Comparison of ENCODE assay signal across 34 mouse cellular contexts in the genomic region with DNA sequence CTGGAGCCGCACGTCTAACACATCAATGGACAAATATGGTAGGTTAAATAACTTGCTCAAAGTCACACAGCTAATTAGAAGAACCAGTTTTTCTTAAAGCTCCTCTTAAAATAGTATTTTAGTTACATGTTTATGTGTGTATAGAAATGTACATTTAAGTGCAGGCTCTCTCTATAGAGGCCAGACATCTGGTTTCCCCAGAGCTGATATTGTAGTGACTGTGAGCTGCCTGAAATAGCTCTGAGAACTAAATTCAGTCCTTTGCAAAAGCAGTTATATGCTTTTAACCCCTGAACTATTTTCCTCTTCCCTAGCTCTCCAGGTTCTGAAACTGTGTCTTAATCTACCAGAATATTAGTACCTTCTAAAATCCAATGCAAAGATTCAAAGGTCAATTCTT. TPM values are rescaled to one million over a fixed set of nuclear protein-coding genes. Genes with fewer than 3 reads are reported as not detected.
"Had no signal": no experiment of that assay in that cellular context is flagged by ENCODE, and none has a peak within 500 bp of the region (broad histone marks: within the 10 kb centered on the region; RNA-seq: fewer than 3 reads in every experiment).

No protein-coding gene starts in this region.

- H3K9me3 ChIP-seq: heart, embryonic 13.5 days; heart, embryonic 15.5 days; hindbrain, embryonic 13.5 days; intestine, embryonic 15.5 days; limb, embryonic 10.5 days; limb, embryonic 12.5 days; liver, embryonic 13.5 days; liver, embryonic 15.5 days had no signal

- DNase-seq: gastrocnemius, postnatal 14 days; gastrocnemius, postnatal 36 days; heart, adult 11 months; heart, adult 2 months; heart, postnatal 14 days; heart, postnatal 36 days; kidney, adult 18-20 months; kidney, adult 8-10 months; kidney, postnatal 10 days; kidney, postnatal 25 days; kidney, postnatal 4 days; liver; liver, embryonic 13.5 days had no signal

- H3K27me3 ChIP-seq: heart, embryonic 13.5 days; heart, embryonic 15.5 days; hindbrain, embryonic 13.5 days; intestine, embryonic 15.5 days; limb, embryonic 12.5 days; liver, embryonic 13.5 days; liver, embryonic 15.5 days had no signal

- H3K4me2 ChIP-seq: heart, embryonic 11.5 days; heart, embryonic 13.5 days; heart, embryonic 15.5 days; hindbrain, embryonic 13.5 days; intestine, embryonic 15.5 days; limb, embryonic 12.5 days; liver, embryonic 11.5 days; liver, embryonic 13.5 days; liver, embryonic 15.5 days had no signal

- H3K27ac ChIP-seq: heart, adult 2 months; heart, embryonic 13.5 days; heart, embryonic 15.5 days; hindbrain, embryonic 13.5 days; intestine, embryonic 15.5 days; layer of hippocampus, adult 2 months; limb, embryonic 10.5 days; limb, embryonic 12.5 days; liver, embryonic 13.5 days; liver, embryonic 15.5 days had no signal

- H3K9ac ChIP-seq: heart, embryonic 13.5 days; heart, embryonic 15.5 days; hindbrain, embryonic 13.5 days; intestine, embryonic 15.5 days; limb, embryonic 12.5 days; liver, embryonic 13.5 days; liver, embryonic 15.5 days had no signal

- H3K36me3 ChIP-seq: heart, embryonic 13.5 days; heart, embryonic 15.5 days; hindbrain, embryonic 13.5 days; intestine, embryonic 15.5 days; limb, embryonic 10.5 days; limb, embryonic 12.5 days; liver, embryonic 13.5 days; liver, embryonic 15.5 days had no signal

- H3K4me3 ChIP-seq: heart, adult 2 months; heart, embryonic 13.5 days; heart, embryonic 15.5 days; hindbrain, embryonic 13.5 days; intestine, embryonic 15.5 days; layer of hippocampus, adult 2 months; limb, embryonic 10.5 days; limb, embryonic 12.5 days; liver, embryonic 13.5 days; liver, embryonic 15.5 days had no signal

- ATAC-seq: hindbrain, embryonic 16.5 days; inflammation-experienced regulatory T-cells, adult 6 months; intestine, embryonic 15.5 days; intestine, postnatal 0 days had no signal

RNA-seq across cellular contexts. Expression of a gene that starts 3.2 kb away (rescaled TPM):
- total RNA-seq: gastrocnemius, adult 18-20 months; gastrocnemius, adult 8-10 months; gastrocnemius, postnatal 14 days; gastrocnemius, postnatal 36 days; heart, adult 2 months; heart, postnatal 14 days; heart, postnatal 36 days; hematopoietic stem cell, adult 5-6 weeks; layer of hippocampus, postnatal 25 days had no signal
- polyA plus RNA-seq: heart, embryonic 11.5 days; heart, embryonic 13.5 days; heart, postnatal 0 days; inflammation-experienced regulatory T-cells, adult 6 months; intestine, embryonic 15.5 days; intestine, postnatal 0 days; kidney, embryonic 14.5 days; kidney, embryonic 16.5 days; limb, embryonic 10.5 days; limb, embryonic 12.5 days; limb, embryonic 14.5 days; liver, embryonic 11.5 days; liver, embryonic 13.5 days; liver, embryonic 15.5 days had no signal
